ENCODE assay signal across 8 mouse cellular contexts in genomic region chr11:101645411-101646282, GRCm38 (mm10). TPM values are rescaled to one million over a fixed set of nuclear protein-coding genes. Genes with fewer than 3 reads are reported as not detected.
A peak's percentile ranks its signal among the peaks of the same experiment; 100 is the strongest.
DNase-seq lines count a peak whose midpoint lies in the region.
"Not testable (repeated sequence)": the region's sequence is repeated elsewhere in the genome, so short reads cannot be mapped to it uniquely, and the experiment has no call there.

No protein-coding gene starts in this region.

- H3K27ac ChIP-seq in macrophage, result peak overlapping the region; percentile 71

- intact Hi-C loops in gastrocnemius, postnatal 14 days (cut with DNase I; ENCODE audit: low total_unique reads), result not testable (repeated sequence)

- H3K36me3 ChIP-seq in macrophage (ENCODE audit: inconsistent target), result not testable (repeated sequence)

- not testable (repeated sequence) for H3K79me2 ChIP-seq in macrophage (ENCODE audit: inconsistent target)

- DNase-seq in adrenal gland, adult 8-10 months, result peak; percentile 57
- DNase-seq in embryo, embryonic 11 days, result peak; percentile 89
- DNase-seq in gastrocnemius, postnatal 14 days, result peak; percentile 65
- DNase-seq in induced T-regulatory cell, adult 2 months (ENCODE audit: low read depth), result peak; percentile 87
- DNase-seq in left cerebral cortex, adult 8-10 months (ENCODE audit: low spot score in 2 of 2), result peak; percentile 46 to 53
- DNase-seq in retina, postnatal 7 days (ENCODE audit: low read depth, low spot score), result peak; percentile 74
- DNase-seq in thymus, postnatal 4 days, result peak; percentile 76

- WGBS in macrophage (ENCODE audit: missing documents), result under 1% methylated on average over 36 of the region's 56 CpGs

- not testable (repeated sequence) for H3K4me3 ChIP-seq in macrophage (ENCODE audit: inconsistent target)

RNA-seq across cellular contexts. Expression of gene Rdm1, which starts 18.7 kb away (rescaled TPM):
- 10 to 100 TPM; 30.5 to 45.6 (median 33.6) TPM for total RNA-seq in adrenal gland, adult 8-10 months (2022)
- total RNA-seq in gastrocnemius, postnatal 14 days (2021), result 10 to 100 TPM; 18.0 to 19.8 TPM
- 10 to 100 TPM in 2 of 4 experiments, 1 to 10 TPM in 2; 7.8 to 11.5 (median 9.5) TPM for total RNA-seq in left cerebral cortex, adult 8-10 months (2022)
- total RNA-seq in macrophage (2018; cell fraction: chromatin; rRNA removed), result 10 to 100 TPM in 7 of 26 experiments, 1 to 10 TPM in 19; 1.7 to 16.5 (median 5.7) TPM
- total RNA-seq in macrophage (2018; cell fraction: cytosol; rRNA removed), result 10 to 100 TPM in 8 of 26 experiments, 1 to 10 TPM in 18; 2.2 to 14.3 (median 6.4) TPM
- 10 to 100 TPM in 6 of 26 experiments, 1 to 10 TPM in 19, not detected in 1; 1.2 to 24.0 (median 5.4) TPM for total RNA-seq in macrophage (2018; cell fraction: nucleus; rRNA removed)
- polyA plus RNA-seq in macrophage (2018), result 3.7 to 12.9 TPM (median 6.8 TPM) in 3 replicates

RNA-seq across cellular contexts. Expression of gene Arl4d, which starts 19.7 kb away (rescaled TPM):
- total RNA-seq in adrenal gland, adult 8-10 months (2022), result 10 to 100 TPM; 12.5 to 22.1 (median 16.4) TPM
- 10 to 100 TPM in 1 of 2 experiments, 1 to 10 TPM in 1; 7.1 to 10.7 TPM for total RNA-seq in gastrocnemius, postnatal 14 days (2021)
- 10 to 100 TPM; 25.0 to 36.9 (median 30.7) TPM for total RNA-seq in left cerebral cortex, adult 8-10 months (2022)
- 1 to 10 TPM in 8 of 26 experiments, under 1 TPM in 3, not detected in 15; 0.64 to 4.3 (median 1.2) TPM for total RNA-seq in macrophage (2018; cell fraction: chromatin; rRNA removed)
- total RNA-seq in macrophage (2018; cell fraction: cytosol; rRNA removed), result 1 to 10 TPM in 16 of 26 experiments, under 1 TPM in 10; 0.29 to 4.9 (median 1.6) TPM
- total RNA-seq in macrophage (2018; cell fraction: nucleus; rRNA removed), result 1 to 10 TPM in 11 of 26 experiments, under 1 TPM in 8, not detected in 7; 0.29 to 6.0 (median 1.1) TPM
- polyA plus RNA-seq in macrophage (2018), result 1.9 to 2.8 TPM (median 2.1 TPM) in 3 replicates

RNA-seq across cellular contexts. Expression of gene Gm11634, which starts 46.6 kb away (rescaled TPM):
- total RNA-seq in adrenal gland, adult 8-10 months (2022), result not detected
- not detected for total RNA-seq in gastrocnemius, postnatal 14 days (2021)
- total RNA-seq in left cerebral cortex, adult 8-10 months (2022), result not detected
- not detected for total RNA-seq in macrophage (2018; cell fraction: chromatin; rRNA removed)
- total RNA-seq in macrophage (2018; cell fraction: cytosol; rRNA removed), result not detected
- total RNA-seq in macrophage (2018; cell fraction: nucleus; rRNA removed), result not detected
- polyA plus RNA-seq in macrophage (2018), result not detected in 3 replicates
